Comparison of ENCODE assay signal across 21 mouse cellular contexts in the genomic region with DNA sequence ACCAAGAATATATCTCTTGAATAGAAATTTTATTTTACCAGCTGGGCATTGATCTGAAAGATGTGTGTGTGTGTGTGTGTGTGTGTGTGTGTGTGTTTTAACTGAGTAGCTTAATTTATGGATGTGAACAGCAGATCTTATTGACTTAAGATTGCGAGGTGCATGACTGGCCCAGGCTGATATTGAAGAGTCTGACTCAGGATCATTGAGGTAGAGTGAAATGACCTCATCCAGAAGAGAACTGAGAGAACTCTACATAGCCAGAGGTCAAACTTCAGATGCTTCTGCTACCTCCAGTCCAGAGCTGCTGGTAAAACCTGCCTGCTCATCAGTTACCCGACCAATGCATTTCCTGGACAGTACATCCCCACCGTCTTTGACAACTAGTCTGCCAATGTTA. TPM values are rescaled to one million over a fixed set of nuclear protein-coding genes. Genes with fewer than 3 reads are reported as not detected.
DNase-seq lines count a peak whose midpoint lies in the region; ATAC-seq and TF ChIP-seq lines count a peak whose summit lies in the region.
"Had no signal": no experiment of that assay in that cellular context is flagged by ENCODE, and none has a peak within 500 bp of the region (broad histone marks: within the 10 kb centered on the region; RNA-seq: fewer than 3 reads in every experiment).

No protein-coding gene starts in this region.

- peak overlapping the region; percentile 28 for H3K27ac ChIP-seq in intestine, postnatal 0 days (ENCODE audit: low read depth, low read length)
- no peak overlapping the region for H3K27ac ChIP-seq in intestine, embryonic 16.5 days (ENCODE audit: low read length)
- no peak overlapping the region for H3K27ac ChIP-seq in stomach, postnatal 0 days (replicated peaks)

- TF ChIP-seq EP300 in stomach, postnatal 0 days (optimal IDR thresholded peaks at IDR 0.05), result no peak

- peak; percentile 61 for DNase-seq in heart, adult 11 months
- DNase-seq in heart, postnatal 36 days, result no peak
- DNase-seq in stomach, postnatal 0 days (ENCODE audit: low spot score), result no peak
- no peak for DNase-seq in spleen, postnatal 36 days (ENCODE audit: low spot score in 2 of 2)
- DNase-seq: adrenal gland, adult 2 months; adrenal gland, adult 8-10 months; adrenal gland, postnatal 10 days; adrenal gland, postnatal 14 days; adrenal gland, postnatal 25 days; adrenal gland, postnatal 36 days; B cell, adult 2 months; cerebellum, adult 11 months; cerebellum, adult 11-12 months; cerebellum, adult 18-20 months had no signal

- TF ChIP-seq CTCF in intestine, postnatal 0 days (IDR thresholded peaks at IDR 0.05; ENCODE audit: low read depth), result no peak
- TF ChIP-seq CTCF in stomach, postnatal 0 days (IDR thresholded peaks at IDR 0.05; ENCODE audit: low read depth), result no peak

- no peak overlapping the region for H3K4me3 ChIP-seq in intestine, postnatal 0 days (ENCODE audit: low read depth, low read length)
- H3K4me3 ChIP-seq in intestine, embryonic 16.5 days (ENCODE audit: low read length), result no peak overlapping the region
- H3K4me3 ChIP-seq in stomach, postnatal 0 days (ENCODE audit: low read depth, low read length), result no peak overlapping the region

- no peaks in the 10 kb centered on the region for H3K4me1 ChIP-seq in intestine, postnatal 0 days (replicated peaks; ENCODE audit: control insufficient read depth, insufficient read depth, low read length)
- no peaks in the 10 kb centered on the region for H3K4me1 ChIP-seq in intestine, embryonic 16.5 days (ENCODE audit: control insufficient read depth, insufficient read depth, low read length)
- no peaks in the 10 kb centered on the region for H3K4me1 ChIP-seq in stomach, postnatal 0 days (replicated peaks; ENCODE audit: control insufficient read depth, insufficient read depth)

- H3K9ac ChIP-seq in intestine, postnatal 0 days (ENCODE audit: low read depth, low read length), result no peak overlapping the region
- H3K9ac ChIP-seq in intestine, embryonic 16.5 days (ENCODE audit: low read depth, low read length), result no peak overlapping the region
- no peak overlapping the region for H3K9ac ChIP-seq in stomach, postnatal 0 days (ENCODE audit: low read length)

- H3K27me3 ChIP-seq in intestine, postnatal 0 days (replicated peaks; ENCODE audit: control insufficient read depth, insufficient read depth, low read length), result no peaks in the 10 kb centered on the region
- H3K27me3 ChIP-seq in intestine, embryonic 16.5 days (replicated peaks; ENCODE audit: control insufficient read depth, insufficient read depth, low read length), result no peaks in the 10 kb centered on the region
- no peaks in the 10 kb centered on the region for H3K27me3 ChIP-seq in stomach, postnatal 0 days (ENCODE audit: control insufficient read depth, insufficient read depth, low read length)
- H3K27me3 ChIP-seq: CH12.LX, Patski had no signal

- peak; percentile 79 for ATAC-seq in intestine, postnatal 0 days
- no peak for ATAC-seq in intestine, embryonic 16.5 days
- ATAC-seq in stomach, postnatal 0 days (ENCODE audit: low FRiP score, low TSS enrichment), result peak; percentile 51; the same call in 1 of the 2 replicates
- ATAC-seq: activated CD4-positive, CD25-positive, alpha-beta regulatory T cell, adult 4 months; CD4-positive, CD25-positive, alpha-beta regulatory T cell, adult 4 months; Patski had no signal

- no peak overlapping the region for H3K4me2 ChIP-seq in intestine, postnatal 0 days (replicated peaks; ENCODE audit: low read depth)
- H3K4me2 ChIP-seq in intestine, embryonic 16.5 days (ENCODE audit: low read depth, low read length), result no peak overlapping the region
- no peak overlapping the region for H3K4me2 ChIP-seq in stomach, postnatal 0 days (replicated peaks; ENCODE audit: low read depth)

- intact Hi-C loops in heart, postnatal 36 days (cut with DNase I), result no loop called here

- WGBS in intestine, postnatal 0 days, result 73% methylated on average over 3 of the region's 3 CpGs
- 90% methylated on average over 3 of the region's 3 CpGs for WGBS in intestine, embryonic 16.5 days
- 96% methylated on average over 3 of the region's 3 CpGs for WGBS in stomach, postnatal 0 days

- peaks cover 13% of the 10 kb centered on the region for H3K36me3 ChIP-seq in intestine, postnatal 0 days (ENCODE audit: control insufficient read depth, insufficient read depth)
- no peaks in the 10 kb centered on the region for H3K36me3 ChIP-seq in intestine, embryonic 16.5 days (ENCODE audit: control insufficient read depth, insufficient read depth, low read length)
- H3K36me3 ChIP-seq in stomach, postnatal 0 days (ENCODE audit: control insufficient read depth, insufficient read depth, low read length), result 0 out of 2 replicates have a peak, but pooled peaks cover 5% of the 10 kb centered on the region

- no peaks in the 10 kb centered on the region for H3K9me3 ChIP-seq in intestine, postnatal 0 days (ENCODE audit: control insufficient read depth)
- no peaks in the 10 kb centered on the region for H3K9me3 ChIP-seq in intestine, embryonic 16.5 days (ENCODE audit: control insufficient read depth, low read length)
- no peaks in the 10 kb centered on the region for H3K9me3 ChIP-seq in stomach, postnatal 0 days (ENCODE audit: control insufficient read depth, low read length)
- H3K9me3 ChIP-seq: G1E had no signal

RNA-seq across cellular contexts. Expression of a gene that starts 14.3 kb away (rescaled TPM):
- 10 to 100 TPM; 19.8 to 20.7 TPM for total RNA-seq in heart, postnatal 36 days (2021)
- 17.7 and 18.1 TPM in 2 replicates for polyA plus RNA-seq in intestine, postnatal 0 days (2015; fragmentation: Nextera tagmentation; extraction: Ambion mirVana)
- 26.9 and 29.2 TPM in 2 replicates for polyA plus RNA-seq in intestine, embryonic 16.5 days (2015; fragmentation: Nextera tagmentation; extraction: Ambion mirVana)
- polyA plus RNA-seq in stomach, postnatal 0 days (2015; fragmentation: Nextera tagmentation; extraction: Ambion mirVana), result 18.2 and 19.3 TPM in 2 replicates

RNA-seq across cellular contexts. Expression of a gene that starts 14.3 kb away (rescaled TPM):
- 100 to 1,000 TPM in 1 of 2 experiments, 10 to 100 TPM in 1; 92.2 to 100 TPM for total RNA-seq in heart, postnatal 36 days (2021)
- 99.5 and 102 TPM in 2 replicates for polyA plus RNA-seq in intestine, postnatal 0 days (2015; fragmentation: Nextera tagmentation; extraction: Ambion mirVana)
- polyA plus RNA-seq in intestine, embryonic 16.5 days (2015; fragmentation: Nextera tagmentation; extraction: Ambion mirVana), result 95.2 and 101 TPM in 2 replicates
- 86.8 and 90.7 TPM in 2 replicates for polyA plus RNA-seq in stomach, postnatal 0 days (2015; fragmentation: Nextera tagmentation; extraction: Ambion mirVana)
